Comparison of ENCODE assay signal across 22 mouse cellular contexts in the genomic region with DNA sequence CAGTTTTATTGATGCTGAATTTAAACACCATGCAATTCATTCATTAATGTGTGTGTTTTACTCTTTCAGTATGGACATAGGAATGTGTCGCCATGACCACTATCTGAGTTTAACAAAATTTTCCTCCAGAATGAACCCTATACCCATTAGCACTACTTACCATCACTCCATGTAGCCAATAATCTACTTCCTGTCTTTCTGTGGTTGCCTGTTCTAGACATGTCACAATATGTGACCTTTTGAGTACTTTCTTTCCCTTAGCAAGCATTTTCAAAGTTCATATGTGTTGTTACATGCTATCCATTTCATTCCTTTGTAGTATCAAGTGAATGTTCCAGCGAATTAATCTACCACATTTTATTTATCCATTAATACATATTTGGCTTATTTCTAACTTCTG.
"Had no signal": no experiment of that assay in that cellular context is flagged by ENCODE, and none has a peak within 500 bp of the region (broad histone marks: within the 10 kb centered on the region; RNA-seq: fewer than 3 reads in every experiment).

No protein-coding gene starts in this region.

- DNase-seq: heart, postnatal 10 days; heart, postnatal 14 days; heart, postnatal 36 days; heart, postnatal 4 days; kidney, adult 11 months; kidney, adult 18-20 months; kidney, adult 2 months; kidney, adult 8-10 months; kidney, adult 9 months; kidney, postnatal 10 days; kidney, postnatal 14 days; kidney, postnatal 25 days; kidney, postnatal 36 days; kidney, postnatal 4 days; layer of hippocampus, adult 9-11 months; layer of hippocampus, postnatal 36 days had no signal

- ATAC-seq: hindbrain, embryonic 16.5 days; hindbrain, postnatal 0 days; inflammation-experienced regulatory T-cells, adult 6 months; intestine, embryonic 15.5 days; intestine, embryonic 16.5 days; intestine, postnatal 0 days had no signal
